Mouse (Mus musculus): ENCODE measurements at regions not wholly inside any gene's neighbourhood (a gene's known extent, or its start where the extent isn't known, plus 50 kb on each side); places are given as distances from the start of the nearest gene placed in this dataset.

- WGBS, result 83% methylated on average over 11 of the region's 11 CpGs
- no peak for ATAC-seq (ENCODE audit: insufficient number of reproducible peaks, insufficient read depth, low FRiP score, low TSS enrichment)
- no peak overlapping the region for H3K4me3 ChIP-seq
These were observed 173.4 kb downstream of the Pik3r1 start for GRCm38 (mm10) chr13:101594511-101595175.

GRCm38 (mm10) chr13:101592355-101592754, 175.7 kb downstream of the Pik3r1 start:
- H3K4me3 ChIP-seq, result no peak overlapping the region
- H3K27ac ChIP-seq, result no peak overlapping the region
- H3K27me3 ChIP-seq, result no peaks in the 10 kb centered on the region
- WGBS, result 86% methylated on average over 1 of the region's 1 CpGs
- H3K36me3 ChIP-seq, result no peaks in the 10 kb centered on the region
- H3K9ac ChIP-seq, result no peak overlapping the region
- H3K4me2 ChIP-seq (replicated peaks), result no peak overlapping the region
- H3K9me3 ChIP-seq, result no peaks in the 10 kb centered on the region
- ATAC-seq (ENCODE audit: insufficient number of reproducible peaks, insufficient read depth, low FRiP score, low TSS enrichment), result no peak
- no peaks in the 10 kb centered on the region for H3K4me1 ChIP-seq

More at GRCm38 (mm10) chr13:101594511-101595175, 173.4 kb downstream of the Pik3r1 start:
- Histone ChIP-seq H3K27me3 (no peaks in the 10 kb centered on the region), H3K4me1 (no peaks in the 10 kb centered on the region), H3K4me2 (replicated peaks) (no peak overlapping the region), H3K36me3 (no peaks in the 10 kb centered on the region), H3K9ac (no peak overlapping the region), H3K27ac (no peak overlapping the region), H3K9me3 (no peaks in the 10 kb centered on the region)

- Histone ChIP-seq H3K4me1 (no peaks in the 10 kb centered on the region), H3K27me3 (no peaks in the 10 kb centered on the region), H3K4me2 (replicated peaks) (no peak overlapping the region), H3K36me3 (no peaks in the 10 kb centered on the region), H3K9me3 (no peaks in the 10 kb centered on the region), H3K9ac (no peak overlapping the region), H3K27ac (no peak overlapping the region), H3K4me3 (no peak overlapping the region)
- WGBS, result 70% methylated on average over 8 of the region's 8 CpGs
- ATAC-seq (ENCODE audit: insufficient number of reproducible peaks, insufficient read depth, low FRiP score, low TSS enrichment), result no peak
These were observed 179.1 kb downstream of the Pik3r1 start for GRCm38 (mm10) chr13:101588905-101589304.

GRCm38 (mm10) chr13:101586787-101587186, 181.2 kb downstream of the Pik3r1 start:
- H3K36me3 ChIP-seq, result no peaks in the 10 kb centered on the region
- WGBS, result 81% methylated on average over 2 of the region's 2 CpGs
- H3K4me3 ChIP-seq, result no peak overlapping the region
- no peak overlapping the region for H3K9ac ChIP-seq
- no peak overlapping the region for H3K4me2 ChIP-seq (replicated peaks)
- H3K27ac ChIP-seq, result no peak overlapping the region
- no peaks in the 10 kb centered on the region for H3K9me3 ChIP-seq
- no peaks in the 10 kb centered on the region for H3K4me1 ChIP-seq
- H3K27me3 ChIP-seq, result no peaks in the 10 kb centered on the region
- no peak for ATAC-seq (ENCODE audit: insufficient number of reproducible peaks, insufficient read depth, low FRiP score, low TSS enrichment)

- H3K36me3 ChIP-seq, result no peaks in the 10 kb centered on the region
- 100% methylated on average over 1 of the region's 1 CpGs for WGBS
- H3K27ac ChIP-seq, result no peak overlapping the region
- no peaks in the 10 kb centered on the region for H3K4me1 ChIP-seq
- H3K27me3 ChIP-seq, result no peaks in the 10 kb centered on the region
- H3K9me3 ChIP-seq, result no peaks in the 10 kb centered on the region
- no peak overlapping the region for H3K4me2 ChIP-seq (replicated peaks)
- ATAC-seq (ENCODE audit: insufficient number of reproducible peaks, insufficient read depth, low FRiP score, low TSS enrichment), result no peak
- H3K9ac ChIP-seq, result no peak overlapping the region
- H3K4me3 ChIP-seq, result no peak overlapping the region
These were observed 191.5 kb downstream of the Pik3r1 start for GRCm38 (mm10) chr13:101576481-101576880.

- Histone ChIP-seq H3K4me2 (replicated peaks) (no peak overlapping the region), H3K4me3 (no peak overlapping the region), H3K9ac (no peak overlapping the region), H3K27me3 (no peaks in the 10 kb centered on the region), H3K27ac (no peak overlapping the region), H3K36me3 (no peaks in the 10 kb centered on the region), H3K4me1 (no peaks in the 10 kb centered on the region), H3K9me3 (no peaks in the 10 kb centered on the region)
- no peak for ATAC-seq (ENCODE audit: insufficient number of reproducible peaks, insufficient read depth, low FRiP score, low TSS enrichment)
- WGBS, result 57% methylated on average over 6 of the region's 6 CpGs
These were observed 195.0 kb downstream of the Pik3r1 start for GRCm38 (mm10) chr13:101572809-101573590.

GRCm38 (mm10) chr13:101572246-101572645, 195.8 kb downstream of the Pik3r1 start:
- 94% methylated on average over 9 of the region's 9 CpGs for WGBS
- no peaks in the 10 kb centered on the region for H3K4me1 ChIP-seq
- H3K36me3 ChIP-seq, result no peaks in the 10 kb centered on the region
- no peak overlapping the region for H3K27ac ChIP-seq
- no peaks in the 10 kb centered on the region for H3K27me3 ChIP-seq
- no peak overlapping the region for H3K9ac ChIP-seq
- no peaks in the 10 kb centered on the region for H3K9me3 ChIP-seq
- no peak overlapping the region for H3K4me2 ChIP-seq (replicated peaks)
- no peak for ATAC-seq (ENCODE audit: insufficient number of reproducible peaks, insufficient read depth, low FRiP score, low TSS enrichment)
- no peak overlapping the region for H3K4me3 ChIP-seq

- Histone ChIP-seq H3K4me3 (no peak overlapping the region), H3K4me2 (replicated peaks) (no peak overlapping the region), H3K36me3 (no peaks in the 10 kb centered on the region), H3K4me1 (no peaks in the 10 kb centered on the region), H3K9me3 (no peaks in the 10 kb centered on the region), H3K9ac (no peak overlapping the region), H3K27me3 (no peaks in the 10 kb centered on the region), H3K27ac (no peak overlapping the region)
- WGBS, result 69% methylated on average over 4 of the region's 4 CpGs
- no peak for ATAC-seq (ENCODE audit: insufficient number of reproducible peaks, insufficient read depth, low FRiP score, low TSS enrichment)
These were observed 198.0 kb downstream of the Pik3r1 start for GRCm38 (mm10) chr13:101570034-101570433.

- H3K9ac ChIP-seq, result no peak overlapping the region
- H3K4me2 ChIP-seq (replicated peaks), result no peak overlapping the region
- H3K4me1 ChIP-seq, result no peaks in the 10 kb centered on the region
- no peak for ATAC-seq (ENCODE audit: insufficient number of reproducible peaks, insufficient read depth, low FRiP score, low TSS enrichment)
- no peak overlapping the region for H3K27ac ChIP-seq
- WGBS, result 71% methylated on average over 6 of the region's 6 CpGs
- no peaks in the 10 kb centered on the region for H3K9me3 ChIP-seq
- H3K4me3 ChIP-seq, result no peak overlapping the region
- no peaks in the 10 kb centered on the region for H3K36me3 ChIP-seq
- H3K27me3 ChIP-seq, result no peaks in the 10 kb centered on the region
These were observed 198.9 kb downstream of the Pik3r1 start for GRCm38 (mm10) chr13:101568985-101569631.

- Histone ChIP-seq H3K4me1 (no peaks in the 10 kb centered on the region), H3K27ac (no peak overlapping the region), H3K9ac (no peak overlapping the region), H3K4me2 (replicated peaks) (no peak overlapping the region), H3K27me3 (no peaks in the 10 kb centered on the region), H3K9me3 (no peaks in the 10 kb centered on the region), H3K36me3 (no peaks in the 10 kb centered on the region), H3K4me3 (no peak overlapping the region)
- ATAC-seq (ENCODE audit: insufficient number of reproducible peaks, insufficient read depth, low FRiP score, low TSS enrichment), result no peak
- 78% methylated on average over 1 of the region's 1 CpGs for WGBS
These were observed 202.7 kb downstream of the Pik3r1 start for GRCm38 (mm10) chr13:101565323-101565722.

- H3K9ac ChIP-seq, result no peak overlapping the region
- 69% methylated on average over 3 of the region's 3 CpGs for WGBS
- no peak for ATAC-seq (ENCODE audit: insufficient number of reproducible peaks, insufficient read depth, low FRiP score, low TSS enrichment)
- no peaks in the 10 kb centered on the region for H3K27me3 ChIP-seq
- H3K36me3 ChIP-seq, result no peaks in the 10 kb centered on the region
- H3K27ac ChIP-seq, result no peak overlapping the region
- no peak overlapping the region for H3K4me2 ChIP-seq (replicated peaks)
- H3K9me3 ChIP-seq, result no peaks in the 10 kb centered on the region
- peaks cover 4% of the 10 kb centered on the region; the same call in 1 of the 2 replicates for H3K4me1 ChIP-seq
- no peak overlapping the region for H3K4me3 ChIP-seq
These were observed 212.6 kb downstream of the Pik3r1 start for GRCm38 (mm10) chr13:101555371-101555874.
